Mouse (Mus musculus) MEL-GATA-1-ER (cell line): ENCODE measurements around the gene Plekhh1.
"Not testable (repeated sequence)": the region's sequence is repeated elsewhere in the genome, so short reads cannot be mapped to it uniquely, and the experiment has no call there.

Source experiments
- DNase-seq: peaks from one replicate; pipeline ENCODE4 v3.0.0-alpha.2; 2012; ENCODE audit warnings: low read depth; ENCODE audit errors: extremely low read depth

Plekhh1 gene

DNA sequence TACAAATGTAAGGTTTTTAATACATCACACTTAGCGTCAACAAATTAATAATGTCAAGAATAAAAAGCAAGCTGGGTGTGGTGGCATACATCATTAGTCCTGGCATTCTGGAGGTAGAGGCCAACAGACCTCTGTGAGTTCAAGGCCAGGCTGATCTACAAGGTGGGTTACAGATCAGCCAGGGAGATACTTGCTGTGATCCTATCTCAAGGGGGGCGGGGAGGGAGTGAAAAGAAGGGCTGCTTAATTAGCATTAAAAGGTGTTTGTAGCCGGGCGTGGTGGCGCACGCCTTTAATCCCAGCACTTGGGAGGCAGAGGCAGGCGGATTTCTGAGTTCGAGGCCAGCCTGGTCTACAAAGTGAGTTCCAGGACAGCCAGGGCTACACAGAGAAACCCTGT lies 1.4 kb upstream of the Plekhh1 start:
- DNase-seq: not testable (repeated sequence)

DNA sequence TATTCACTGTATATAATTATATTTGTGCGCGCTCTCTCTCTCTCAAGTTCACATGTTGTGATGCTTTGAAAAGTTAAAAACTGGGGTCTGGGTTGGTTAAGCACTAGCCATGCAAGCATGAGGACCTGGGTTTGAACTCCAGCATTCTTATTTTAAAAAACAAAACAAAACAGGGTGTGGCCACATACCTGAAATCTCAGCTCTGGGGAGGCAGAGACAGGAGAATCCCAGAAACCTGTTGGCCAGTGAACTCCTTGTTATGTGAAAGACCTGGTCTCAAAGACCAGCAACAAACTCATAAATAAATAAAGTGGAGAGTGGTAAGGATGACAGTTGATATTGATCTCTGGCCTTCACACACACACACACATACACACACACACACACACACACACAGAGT lies 5.4 kb downstream of the Plekhh1 start:
- no peak for DNase-seq

DNA sequence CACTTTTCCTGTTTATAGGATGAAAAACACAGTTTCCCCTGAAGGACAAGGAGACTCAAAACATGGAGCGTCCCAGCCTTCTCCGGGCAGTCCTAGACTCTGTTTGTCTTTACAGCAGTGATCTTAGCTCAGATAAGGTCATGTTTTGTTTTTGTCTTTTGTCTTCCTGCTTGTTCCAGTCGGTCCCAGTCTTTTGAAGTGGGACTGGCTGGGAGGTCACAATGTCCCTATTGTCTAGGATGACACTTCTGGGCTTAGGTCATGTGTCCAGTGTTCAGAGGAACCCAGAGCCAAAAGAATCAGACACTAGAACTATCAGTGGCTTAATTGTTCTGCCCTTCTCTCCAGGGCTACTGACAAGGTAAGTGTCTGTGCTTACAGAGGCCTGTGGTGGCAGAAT lies 6.4 kb downstream of the Plekhh1 start:
- DNase-seq: no peak

DNA sequence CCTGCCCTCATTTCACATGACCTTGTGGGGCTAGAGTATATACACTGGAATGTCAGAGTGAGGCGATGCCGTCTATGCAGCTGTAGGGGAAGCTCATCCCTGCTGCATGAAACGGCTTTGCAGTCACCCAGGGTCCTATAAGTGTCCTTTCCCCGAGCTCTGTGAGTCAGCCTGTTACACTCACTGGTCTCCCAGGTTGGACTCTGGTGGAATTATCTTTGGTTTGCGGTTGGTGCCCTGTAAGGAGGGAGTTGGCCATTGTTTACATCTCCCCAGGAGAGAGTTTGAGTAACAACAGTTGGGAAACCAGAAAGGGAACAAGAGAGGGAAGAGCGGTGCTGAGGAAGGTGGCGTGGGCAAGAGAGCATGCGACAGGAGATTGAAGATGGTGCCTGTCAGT lies 10.7 kb downstream of the Plekhh1 start:
- DNase-seq: no peak

DNA sequence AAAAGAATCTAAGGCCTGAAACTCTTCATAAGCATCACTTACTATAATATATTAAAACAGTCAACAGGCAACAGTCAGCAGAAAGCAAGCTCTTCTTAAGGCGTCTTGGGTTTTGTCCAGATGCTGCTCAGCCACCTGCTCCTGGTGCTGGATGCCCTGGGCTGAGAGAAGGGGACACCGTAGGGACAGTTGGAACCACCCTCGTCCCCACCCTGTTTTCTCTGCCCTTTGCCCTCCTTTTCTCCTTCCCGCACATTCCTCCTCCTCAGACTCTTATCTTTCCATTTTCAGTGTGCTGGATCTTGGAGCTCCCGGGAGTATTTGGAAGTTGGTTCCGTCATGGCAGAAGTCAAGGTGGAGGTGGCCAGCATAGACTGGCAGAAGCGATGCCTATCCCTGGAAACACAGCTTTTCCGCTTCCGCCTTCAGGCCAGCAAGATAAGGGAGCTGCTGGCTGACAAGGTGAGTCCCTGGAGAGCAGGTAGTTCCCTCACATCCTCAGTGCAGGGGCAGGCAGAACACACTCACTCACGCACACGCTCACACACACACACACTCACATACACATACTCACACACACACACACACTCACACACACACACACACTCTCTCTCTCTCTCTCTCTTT lies 11.4 kb downstream of the Plekhh1 start:
- DNase-seq: no peak

DNA sequence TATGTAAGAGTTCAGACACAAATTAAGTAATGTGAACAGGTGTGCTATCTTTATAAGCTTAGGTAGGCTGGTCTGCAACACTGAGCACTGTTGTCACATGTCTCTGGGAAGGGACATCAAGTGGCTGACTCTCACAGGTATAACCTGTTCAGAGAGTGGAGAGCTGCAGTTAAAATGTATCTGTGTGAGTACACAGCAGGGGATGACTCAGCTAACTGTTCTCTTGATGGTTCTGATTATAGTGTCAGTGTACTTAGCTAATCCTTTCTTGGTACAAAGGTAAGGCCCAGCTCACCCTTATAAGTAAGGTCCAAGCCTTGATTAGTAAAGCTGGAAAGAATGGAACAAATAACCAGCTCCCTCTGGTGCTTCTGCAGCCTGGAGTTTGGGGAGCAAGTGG lies 12.5 kb downstream of the Plekhh1 start:
- no peak for DNase-seq

DNA sequence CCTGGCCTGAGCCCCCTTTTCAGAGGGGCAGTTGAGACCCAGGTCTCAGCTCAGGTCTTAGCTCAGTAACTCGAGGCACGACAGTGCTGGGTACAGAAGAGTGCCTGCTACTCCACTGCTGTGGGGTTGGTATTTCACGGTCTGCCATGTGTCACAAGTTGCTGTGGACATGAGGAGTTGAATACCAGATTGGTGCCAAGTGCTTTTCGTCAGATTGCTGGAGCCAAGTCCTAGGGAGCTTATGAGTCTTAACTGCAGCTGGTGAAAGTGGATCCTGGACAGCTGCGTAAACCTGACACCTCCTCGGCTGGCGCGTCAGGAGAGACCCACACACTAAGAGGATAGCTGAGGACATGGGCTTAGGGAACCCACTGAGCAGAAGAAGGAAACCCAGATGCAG lies 15.7 kb downstream of the Plekhh1 start:
- DNase-seq: no peak

DNA sequence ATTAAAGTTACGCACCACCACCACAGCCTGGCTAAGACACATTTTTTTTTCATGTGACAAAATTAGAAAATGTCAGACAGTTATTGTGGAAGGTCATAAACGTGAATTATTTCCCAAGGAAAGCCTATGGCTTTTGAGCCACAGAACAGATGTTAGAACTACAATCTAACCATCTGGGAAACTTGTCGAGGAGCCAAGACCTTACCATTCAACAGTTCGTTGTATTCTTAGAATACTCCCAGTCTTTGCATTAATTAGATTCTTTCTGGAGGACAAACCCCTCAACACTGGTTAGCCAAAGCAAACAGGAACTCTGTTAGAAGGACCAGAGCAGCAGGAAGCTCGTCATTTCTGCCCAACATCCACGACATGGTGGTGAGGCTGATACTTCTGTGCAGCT lies 17.2 kb downstream of the Plekhh1 start:
- no peak for DNase-seq

DNA sequence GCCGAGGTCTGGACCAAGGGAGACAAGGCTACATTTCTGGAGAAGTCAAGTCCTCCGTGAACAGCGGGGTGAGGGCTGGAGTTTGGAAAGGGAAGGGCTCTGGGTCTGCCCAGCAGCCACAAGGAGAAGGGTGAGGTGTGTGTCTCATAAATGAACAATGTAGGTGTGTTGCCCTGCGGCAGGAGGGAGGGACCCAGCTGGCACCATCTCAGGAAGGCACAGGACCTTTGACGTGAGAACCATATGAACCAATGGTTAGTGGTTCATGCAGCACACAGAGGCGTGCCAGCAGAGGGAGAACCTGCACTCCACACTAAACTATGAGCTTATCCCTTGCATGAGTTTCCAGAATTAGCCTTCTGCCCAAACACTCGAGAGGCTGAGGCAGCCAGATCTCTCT lies 18.2 kb downstream of the Plekhh1 start:
- no peak for DNase-seq

DNA sequence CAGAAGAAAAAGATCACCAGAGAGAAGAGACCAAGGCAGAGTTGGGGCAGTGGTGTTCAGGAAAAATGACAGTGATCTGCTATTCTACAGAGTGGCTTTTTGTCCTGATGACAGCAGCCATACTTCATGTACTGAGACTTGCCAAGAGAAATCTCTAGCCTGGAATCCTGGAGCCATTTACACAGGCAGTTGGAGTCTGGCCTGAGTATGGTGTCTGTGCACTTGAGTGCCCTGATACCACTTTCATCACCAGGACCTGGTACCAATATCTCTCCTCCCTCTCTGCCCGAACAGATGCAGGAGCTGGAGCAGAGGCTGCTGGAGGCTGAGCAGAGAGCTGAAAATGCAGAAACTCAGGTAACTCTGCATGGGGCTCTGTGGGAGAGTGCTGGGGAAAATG lies 19.9 kb downstream of the Plekhh1 start:
- DNase-seq: no peak

DNA sequence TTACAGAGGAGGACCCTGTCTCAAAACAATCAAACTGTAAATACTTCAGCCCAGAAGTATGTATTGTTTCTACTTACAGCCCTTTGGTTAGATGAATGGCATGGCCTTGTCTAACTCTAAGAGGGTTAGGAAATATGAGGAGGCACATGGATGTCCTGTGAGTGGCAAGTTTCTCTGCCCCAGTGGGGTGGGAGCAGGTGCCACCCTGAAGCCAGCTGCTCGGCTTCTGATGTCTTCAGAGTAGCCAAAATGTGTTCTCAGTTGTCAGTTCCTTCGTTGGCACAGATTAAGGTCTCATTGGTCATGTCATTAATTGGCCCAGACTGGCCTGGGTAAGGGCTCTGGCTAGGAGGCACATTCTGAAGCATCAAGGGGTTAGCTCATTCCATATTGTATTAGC lies 20.8 kb downstream of the Plekhh1 start:
- no peak for DNase-seq

DNA sequence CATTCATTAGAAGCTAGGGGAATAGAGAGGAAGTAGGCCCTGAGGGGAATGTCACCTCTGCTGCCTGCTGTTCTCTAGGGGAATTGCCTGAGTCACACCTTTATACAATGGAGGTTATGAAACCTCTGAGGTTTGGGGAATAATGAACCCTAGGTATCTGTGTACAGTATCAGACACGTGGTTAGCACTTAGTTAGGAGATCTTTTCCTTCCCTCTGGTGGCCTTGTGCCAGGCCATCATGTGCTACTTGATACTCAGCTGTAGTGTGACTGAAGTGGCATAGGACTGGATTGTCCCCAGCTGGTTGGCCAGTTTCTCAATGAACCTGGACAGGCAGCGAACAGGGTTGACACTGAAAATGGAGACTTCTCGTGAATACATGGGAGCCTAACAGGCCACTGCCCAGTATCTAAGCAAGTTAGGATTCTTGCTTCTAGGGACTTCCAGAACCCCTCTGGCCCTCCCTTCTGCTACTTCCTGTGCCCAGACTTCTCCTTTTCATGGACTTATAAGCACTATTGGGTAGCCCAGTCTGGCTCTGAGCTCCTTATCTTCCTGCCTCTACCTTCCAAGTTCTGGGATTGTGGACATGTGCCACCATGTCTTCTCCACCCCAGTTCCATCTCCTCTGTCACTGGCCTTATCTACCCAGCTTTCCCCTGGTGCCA lies 21.7 kb downstream of the Plekhh1 start:
- DNase-seq: no peak

DNA sequence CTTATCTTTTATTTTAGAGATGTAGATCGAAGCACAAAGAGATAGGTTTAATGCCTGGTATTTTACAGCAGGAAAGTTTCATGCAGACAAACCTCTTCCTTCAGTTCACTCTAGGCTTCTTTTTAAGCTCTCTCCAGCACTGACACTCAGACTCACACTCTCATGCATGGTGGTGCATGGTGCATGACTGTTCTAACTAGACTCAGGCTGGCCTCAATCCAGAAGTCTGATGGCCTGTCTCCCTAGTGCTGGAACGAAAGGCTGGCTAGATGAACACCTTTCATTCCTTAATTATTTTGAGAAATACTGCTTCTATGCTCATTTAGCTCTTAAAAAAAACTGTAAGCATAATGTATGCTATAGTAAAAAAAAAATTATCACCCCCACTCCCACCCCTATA lies 23.1 kb downstream of the Plekhh1 start:
- no peak for DNase-seq

DNA sequence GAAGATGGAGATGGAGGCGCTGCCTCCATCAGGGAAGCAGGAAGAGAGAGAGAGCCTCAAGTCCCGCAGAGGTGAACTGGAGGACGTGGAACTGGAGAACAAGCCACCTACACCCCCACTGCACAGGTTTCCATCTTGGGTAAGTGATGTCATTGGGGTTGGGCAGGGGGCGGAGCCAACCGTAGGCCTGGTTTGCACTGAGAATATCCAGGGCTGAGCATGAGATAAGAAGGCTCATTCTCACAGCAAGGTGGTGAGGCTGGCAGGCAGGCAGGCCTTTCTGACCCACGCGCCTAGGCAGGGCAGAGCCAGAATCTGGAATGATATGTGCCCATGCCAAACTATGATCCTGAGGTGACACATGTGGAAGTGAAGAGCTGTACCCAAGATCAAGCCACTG lies 26.3 kb downstream of the Plekhh1 start:
- no peak for DNase-seq

DNA sequence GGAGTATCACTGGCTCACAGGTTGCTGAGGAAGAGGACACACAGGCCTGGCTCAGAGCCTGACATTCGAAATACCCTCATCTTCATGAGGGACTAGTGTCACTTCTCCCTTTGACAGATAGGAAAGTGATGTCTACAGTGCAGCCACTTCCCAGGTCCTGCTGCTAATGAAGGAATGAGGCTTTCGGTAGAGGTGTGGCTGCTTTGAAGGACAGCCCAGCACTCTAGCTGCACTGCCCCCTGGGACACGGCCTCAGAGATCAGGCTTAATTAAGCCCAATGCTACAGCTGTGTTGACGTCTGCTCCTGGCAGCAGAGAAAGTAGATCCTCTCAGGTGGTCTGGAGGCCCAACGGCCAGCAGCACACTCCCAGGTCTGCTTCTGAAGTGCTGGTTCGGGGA lies 30.6 kb downstream of the Plekhh1 start:
- DNase-seq: no peak

DNA sequence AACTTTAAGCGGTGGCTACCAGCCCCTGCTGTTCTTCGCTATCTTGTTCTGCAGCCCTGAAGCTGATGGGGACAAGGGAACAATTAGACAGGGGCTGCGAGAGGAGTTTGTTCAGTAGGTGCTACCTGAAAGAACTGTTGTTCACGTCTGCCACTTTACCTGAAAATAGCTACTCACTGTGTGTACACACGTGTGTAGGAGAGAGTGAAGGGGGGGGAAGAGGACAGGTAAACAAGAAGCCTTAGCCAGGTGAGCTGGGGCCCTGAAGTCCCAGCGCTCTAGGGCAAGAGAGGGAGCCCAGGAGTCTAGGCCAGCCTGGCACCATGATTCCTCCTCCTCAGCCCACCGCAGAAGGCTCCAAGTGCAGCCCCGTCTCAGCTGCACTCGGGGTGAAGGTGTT lies 31.2 kb downstream of the Plekhh1 start:
- no peak for DNase-seq

DNA sequence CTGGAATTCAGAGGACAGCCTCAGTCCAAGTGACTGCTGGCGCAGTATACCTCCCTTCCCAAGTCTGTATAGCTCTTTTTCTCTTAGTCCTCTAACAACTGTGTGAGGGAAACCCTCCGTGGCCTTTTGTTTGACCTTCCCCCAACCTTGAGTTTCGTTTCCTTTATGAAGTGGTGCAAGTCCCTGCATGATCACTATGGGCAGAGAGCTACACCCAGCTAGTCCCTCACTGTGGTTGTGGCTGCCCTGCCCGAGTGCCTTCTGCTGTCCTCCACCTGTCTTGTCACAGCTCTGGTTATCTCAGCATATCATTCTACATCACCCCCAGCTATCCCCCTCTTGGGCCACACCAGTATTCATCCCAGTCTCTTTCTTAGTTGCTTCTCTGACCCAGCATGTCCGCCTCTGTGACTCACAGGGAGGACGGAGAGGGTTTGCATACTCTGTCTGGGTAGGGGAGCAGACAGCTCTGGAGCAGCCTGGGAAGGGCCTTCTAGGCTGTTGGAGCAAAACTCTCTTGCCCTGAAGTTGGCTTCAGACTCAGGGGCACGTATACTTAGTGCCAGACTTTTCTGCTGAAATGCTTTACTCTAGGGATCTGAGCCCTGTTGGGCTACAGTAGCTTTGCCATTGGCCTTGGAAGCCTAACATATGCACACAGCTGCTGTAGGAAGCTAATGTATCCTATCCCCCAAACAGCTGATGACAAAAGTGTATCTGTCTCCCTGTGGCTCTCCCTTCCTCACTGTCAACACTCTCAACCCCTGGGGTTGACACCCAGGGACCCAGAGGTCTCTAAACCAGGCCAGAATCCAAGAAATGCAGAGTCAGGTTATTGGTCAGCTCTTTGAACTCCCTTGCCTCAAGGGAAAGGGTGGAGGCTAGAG lies 32.0 kb downstream of the Plekhh1 start:
- DNase-seq: no peak

DNA sequence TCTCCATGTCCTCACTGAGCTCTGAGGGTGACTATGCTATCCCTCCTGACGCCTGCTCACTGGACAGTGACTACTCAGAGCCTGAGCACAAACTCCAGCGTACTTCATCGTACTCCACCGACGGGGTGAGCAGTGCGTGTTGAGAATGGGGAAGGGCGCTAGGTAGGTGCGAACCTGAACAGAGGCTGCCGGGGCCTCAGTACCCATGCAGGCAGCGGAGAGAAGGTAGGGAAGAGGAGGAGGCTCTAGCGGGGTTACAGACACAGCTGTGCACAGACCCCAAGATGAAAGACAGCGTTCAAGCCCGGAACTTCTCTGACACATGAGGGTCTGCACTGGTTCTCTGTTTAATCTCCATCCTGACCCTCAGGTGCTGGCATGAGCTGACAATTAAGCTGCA lies 35.5 kb downstream of the Plekhh1 start:
- DNase-seq: no peak

DNA sequence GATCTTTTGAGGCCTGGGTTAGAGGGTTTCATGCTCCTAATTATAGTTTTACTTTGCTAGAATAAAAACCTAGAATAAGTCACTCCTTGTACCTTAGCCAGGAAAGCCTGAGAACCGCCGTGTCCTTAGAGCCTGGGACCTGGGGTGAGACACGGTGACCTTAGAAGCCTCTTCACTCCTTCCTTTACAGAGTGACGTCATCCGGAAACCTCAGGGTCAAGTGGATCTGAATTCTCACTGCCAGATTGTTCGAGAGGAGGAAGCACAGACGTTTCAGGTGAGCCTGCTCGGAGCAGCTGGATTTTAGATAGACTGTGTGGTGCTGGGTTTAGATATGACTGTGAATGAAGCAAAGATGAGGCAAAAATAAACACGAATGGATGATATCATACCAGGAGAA lies 37.5 kb downstream of the Plekhh1 start:
- no peak for DNase-seq

DNA sequence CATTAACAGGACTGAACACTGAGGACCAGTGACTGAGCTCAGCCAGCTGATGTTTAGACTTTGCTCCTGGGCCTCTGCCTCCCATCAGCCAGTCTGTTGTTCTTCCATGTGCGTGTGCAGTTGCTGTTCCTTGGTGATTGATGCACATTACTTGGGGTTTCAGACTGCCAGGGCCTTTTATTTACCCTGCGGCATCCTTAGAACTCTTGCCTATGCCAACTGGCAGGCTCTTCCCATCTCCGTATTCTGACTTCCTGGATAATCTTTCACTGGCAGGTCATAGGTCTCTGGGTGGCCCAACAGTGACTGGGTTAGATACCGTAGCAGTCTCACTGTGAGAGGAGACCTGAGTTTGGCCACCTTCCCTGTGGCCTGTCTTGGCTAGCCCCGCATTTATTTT lies 38.6 kb downstream of the Plekhh1 start:
- no peak for DNase-seq

DNA sequence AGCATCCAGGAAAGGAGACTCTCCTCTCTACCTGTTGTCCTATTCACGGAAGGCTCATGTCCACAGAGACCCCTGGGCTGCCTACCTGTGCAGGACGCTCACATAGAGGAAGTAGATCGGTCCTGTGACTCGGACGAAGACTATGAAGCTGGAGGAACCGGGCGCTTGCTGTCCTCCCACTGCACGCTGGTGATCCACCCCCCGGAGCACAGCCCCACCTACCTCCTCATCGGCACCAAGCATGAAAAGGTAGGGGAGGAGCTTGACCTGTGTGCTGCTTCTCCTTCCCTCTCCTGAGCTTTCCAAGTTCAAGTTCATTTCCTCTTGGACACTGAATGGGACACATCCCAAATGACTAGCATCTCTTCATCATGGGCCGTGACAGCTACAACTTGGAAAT lies 39.3 kb downstream of the Plekhh1 start:
- no peak for DNase-seq

DNA sequence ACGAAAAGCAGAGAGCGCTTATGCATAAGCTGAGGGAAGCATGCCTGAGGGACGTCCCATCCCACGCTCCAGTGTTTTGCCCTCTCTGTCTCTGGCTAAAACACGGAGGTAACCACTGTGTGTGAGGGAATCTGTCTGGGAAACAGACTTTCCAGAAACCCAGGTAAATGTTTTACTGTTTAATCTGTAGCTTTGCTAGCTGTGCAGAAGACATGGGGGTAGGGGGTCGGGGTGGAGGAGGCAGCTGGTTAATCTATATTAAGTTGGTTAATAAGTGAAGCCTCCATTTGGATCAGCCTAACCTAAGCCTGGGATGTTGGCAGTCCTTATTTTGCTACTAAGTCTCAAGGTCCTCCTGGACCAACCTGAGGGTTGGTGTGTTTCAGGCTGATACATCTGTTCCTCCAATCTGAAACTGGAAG lies 40.2 kb downstream of the Plekhh1 start:
- DNase-seq: no peak

DNA sequence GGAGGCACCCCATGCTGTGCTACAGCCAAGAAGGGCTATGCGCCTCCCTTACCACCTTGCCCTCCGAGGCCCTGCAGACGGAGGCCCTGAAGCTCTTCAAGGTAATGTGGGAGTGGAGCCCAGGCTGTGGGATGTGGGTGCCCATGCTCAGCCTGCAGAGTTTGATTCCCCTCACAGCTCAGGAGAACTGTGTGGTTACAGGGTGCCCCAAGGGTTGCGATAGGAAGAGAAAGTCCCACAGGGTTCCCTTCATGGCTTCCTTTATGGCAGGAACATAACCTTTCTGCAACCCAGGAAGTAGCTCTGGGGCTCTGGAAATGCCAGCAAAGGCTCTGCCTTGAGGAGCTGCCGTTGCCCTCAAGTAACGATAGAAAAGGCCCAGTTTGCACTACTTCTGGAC lies 41.0 kb downstream of the Plekhh1 start:
- DNase-seq: no peak
